Mouse (Mus musculus) kidney, postnatal 36 days (tissue): ENCODE results near the gene Trim2.

Experiments used
- DNase-seq, 2 experiments: peaks; one replicate each; pipeline ENCODE4 v3.0.0; 2021 to 2022; ENCODE audit warnings: mixed read lengths in 2 of 2

Gene Trim2

DNA sequence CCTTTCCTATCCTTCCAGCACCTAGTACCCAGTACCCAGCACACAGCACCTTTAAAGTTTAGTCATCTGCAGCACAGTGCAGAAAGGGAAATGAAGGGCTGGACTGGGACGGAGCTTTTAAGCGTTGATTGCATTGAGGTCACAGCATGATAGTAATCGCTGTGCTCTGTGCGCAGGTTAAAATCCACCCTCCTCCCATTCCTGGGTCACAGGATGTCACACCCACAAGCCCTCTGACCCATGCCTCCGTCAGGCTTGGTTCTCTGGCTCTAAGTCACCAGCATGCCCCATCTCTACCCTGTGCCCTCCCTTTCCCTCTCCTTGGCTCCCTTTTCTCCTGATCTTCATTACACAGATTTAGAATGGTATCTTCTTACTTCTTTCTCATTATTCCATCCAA, 20.4 kb downstream of the Trim2 start:
- DNase-seq, result no peak

DNA sequence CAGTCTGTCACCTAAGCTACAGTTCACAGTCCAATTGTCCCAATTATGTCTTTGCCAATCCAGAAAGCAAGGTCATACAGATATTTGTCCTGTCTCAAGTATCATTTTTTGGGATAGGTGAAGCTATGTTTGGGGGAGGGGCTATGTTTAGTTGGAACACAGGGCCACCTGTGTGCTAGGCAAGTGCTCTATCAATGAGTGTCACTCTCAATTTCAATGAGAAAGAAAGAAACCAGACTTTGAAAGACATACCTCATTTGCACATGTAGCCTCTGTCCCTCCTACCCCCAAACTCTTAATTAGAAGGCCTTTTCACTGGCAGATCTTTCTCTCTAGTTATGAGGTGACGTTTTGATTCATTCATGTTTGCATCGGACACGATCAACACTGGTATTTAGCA, 21.9 kb downstream of the Trim2 start:
- DNase-seq, result no peak

DNA sequence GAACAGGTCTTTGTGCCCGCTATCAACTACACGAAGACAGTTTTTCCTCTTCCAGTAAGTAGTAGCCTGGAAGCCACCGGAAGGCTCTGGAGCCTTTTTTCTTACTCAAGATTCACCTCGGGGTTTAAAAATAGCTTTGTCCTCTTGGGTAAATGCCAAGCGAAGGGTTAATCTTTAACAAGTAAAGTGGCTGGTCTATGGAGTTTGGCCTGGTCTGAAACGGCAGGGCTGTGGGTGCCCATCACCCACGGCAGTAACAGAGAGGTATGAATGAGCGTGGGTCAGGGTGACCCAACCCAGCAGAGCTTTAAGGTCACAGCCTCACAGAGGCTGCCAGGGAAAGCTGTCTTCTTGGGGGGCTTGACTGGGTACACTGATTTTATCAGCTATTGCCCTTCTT, 23.2 kb downstream of the Trim2 start:
- peak; percentile 77 to 93 for DNase-seq

DNA sequence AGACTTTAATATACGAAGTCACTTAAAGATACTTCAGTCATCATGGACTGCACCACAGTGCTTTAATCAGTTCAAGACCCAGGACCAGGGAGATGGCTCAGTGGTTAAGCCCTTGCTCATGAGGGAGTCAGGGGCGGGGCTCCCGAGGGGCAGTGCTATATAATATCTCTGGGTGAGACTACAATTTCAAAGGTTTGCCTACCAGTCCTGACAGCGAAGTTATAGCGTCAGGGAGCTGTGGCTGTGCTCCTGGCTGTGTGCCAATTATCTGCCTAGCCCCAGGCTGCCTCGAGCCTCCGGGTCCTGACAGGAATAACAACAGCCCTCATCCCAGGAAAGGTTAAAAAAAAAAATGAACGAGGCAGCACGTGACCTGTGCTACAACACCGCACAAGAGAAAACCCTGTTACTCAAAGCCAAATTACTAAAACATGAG, 24.7 kb downstream of the Trim2 start:
- peak; percentile 44 to 52 for DNase-seq

DNA sequence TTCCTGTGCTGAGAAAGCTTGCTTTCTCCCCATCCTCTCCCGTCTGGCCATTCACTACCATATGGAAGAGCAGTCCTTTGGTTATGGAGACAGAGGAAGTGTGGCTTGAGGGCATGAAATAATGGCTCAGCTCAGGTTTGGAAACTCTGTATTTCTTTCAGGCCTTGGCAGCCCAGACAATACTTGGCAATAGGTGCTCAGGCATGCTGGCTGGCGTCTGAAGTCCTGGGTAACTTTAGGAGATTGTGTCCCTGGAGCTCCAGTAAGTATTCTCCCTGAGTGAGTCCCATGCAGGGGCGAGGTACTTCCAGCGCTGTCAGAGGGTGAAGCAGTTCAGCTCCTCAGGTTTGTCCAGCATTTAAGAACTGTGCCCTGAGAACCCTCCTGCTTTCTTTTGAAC, 27.9 kb downstream of the Trim2 start:
- no peak for DNase-seq

DNA sequence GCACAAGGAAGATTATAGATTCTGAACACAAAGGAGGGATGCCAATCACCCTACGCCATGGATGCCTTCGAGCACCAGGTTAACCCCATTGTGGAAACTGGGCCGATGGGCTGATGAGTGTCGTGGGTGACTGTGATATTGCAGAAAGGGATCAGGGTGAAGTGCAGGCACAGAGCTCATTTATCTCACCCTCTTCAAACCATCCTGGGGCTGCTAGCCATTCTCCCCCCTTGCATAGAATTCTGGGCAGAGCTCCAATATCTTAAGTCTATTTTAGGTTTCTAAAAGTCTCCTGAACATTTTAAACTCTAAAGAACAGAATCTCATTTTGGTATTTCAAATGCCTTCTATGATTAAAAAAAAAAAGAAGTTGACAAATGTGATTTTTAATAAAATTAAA, 31.6 kb downstream of the Trim2 start:
- DNase-seq, result no peak

DNA sequence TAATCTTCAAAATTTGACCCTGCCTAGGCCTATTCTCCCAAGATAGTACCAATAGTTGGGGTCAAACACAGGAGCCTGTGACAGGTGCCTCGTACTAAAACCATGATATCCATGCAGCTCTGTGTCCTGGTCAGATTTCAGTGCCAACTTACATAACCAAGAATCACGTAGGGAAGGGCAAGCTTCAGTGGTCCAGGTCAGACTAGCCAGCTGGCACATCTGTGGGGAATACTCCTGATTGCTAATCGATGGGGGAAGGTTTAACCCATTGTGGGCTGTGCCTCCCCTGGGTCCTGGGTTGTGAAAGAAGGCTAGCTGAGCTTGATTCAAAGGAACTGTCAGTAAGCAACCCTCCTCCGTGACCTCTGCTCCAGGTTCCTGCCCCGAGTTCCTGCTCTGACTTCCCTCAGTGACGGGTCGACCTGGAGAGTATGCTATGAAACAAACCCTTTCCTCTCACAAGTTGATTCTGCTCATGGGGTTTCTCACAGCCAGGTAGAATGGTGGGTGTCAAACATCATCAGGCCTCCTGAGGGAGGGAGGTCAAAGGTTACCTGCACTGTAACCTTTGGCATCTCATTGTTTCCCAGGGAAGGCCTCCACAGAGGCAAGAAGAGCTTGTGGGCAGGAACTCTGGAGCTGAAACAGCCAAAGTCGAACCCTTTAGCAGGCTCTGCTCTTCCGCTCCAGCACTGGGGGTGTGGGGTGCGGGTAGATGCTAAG, 34.2 kb downstream of the Trim2 start:
- DNase-seq, result peak; percentile 56 to 68

DNA sequence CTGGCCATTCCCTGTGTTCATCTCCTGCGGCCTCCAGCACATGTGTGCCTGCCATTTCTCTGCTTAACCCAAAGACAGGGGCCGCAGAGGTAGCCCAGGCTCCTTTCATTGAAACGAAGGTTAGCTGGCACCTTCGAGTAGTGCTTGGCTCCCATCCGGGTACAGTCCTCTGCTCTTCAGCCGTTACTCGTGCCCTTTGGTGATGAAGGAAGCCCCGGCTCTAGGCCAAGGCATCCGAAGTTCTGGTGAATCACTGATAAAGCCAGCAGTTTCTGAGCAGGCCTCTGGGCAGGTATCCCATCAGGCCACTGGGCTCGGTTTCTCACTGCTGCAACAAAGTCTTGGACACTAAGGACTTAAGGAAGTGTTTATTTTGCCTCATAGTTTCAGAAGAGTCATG, 34.9 kb downstream of the Trim2 start:
- peak; percentile 51 to 52 for DNase-seq

DNA sequence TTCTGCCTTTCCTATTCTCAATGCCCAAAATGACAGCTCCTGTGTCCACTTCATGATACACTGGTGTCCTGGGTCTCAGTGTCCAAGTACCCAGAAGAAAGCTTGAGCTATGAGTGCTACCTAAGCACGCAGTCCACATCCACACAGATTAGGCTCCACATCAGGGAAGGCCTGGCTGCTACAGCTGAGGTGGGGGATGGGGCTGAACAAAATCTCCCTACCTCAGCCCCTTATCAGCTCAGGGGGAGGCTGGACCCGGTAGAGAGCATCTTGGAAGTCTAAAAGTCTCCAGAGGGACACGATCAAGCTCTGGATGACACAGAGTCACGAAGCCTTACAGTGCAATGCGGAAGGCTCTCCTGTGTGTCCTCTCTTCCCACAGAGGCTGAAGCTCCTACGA, 35.6 kb downstream of the Trim2 start:
- no peak for DNase-seq

DNA sequence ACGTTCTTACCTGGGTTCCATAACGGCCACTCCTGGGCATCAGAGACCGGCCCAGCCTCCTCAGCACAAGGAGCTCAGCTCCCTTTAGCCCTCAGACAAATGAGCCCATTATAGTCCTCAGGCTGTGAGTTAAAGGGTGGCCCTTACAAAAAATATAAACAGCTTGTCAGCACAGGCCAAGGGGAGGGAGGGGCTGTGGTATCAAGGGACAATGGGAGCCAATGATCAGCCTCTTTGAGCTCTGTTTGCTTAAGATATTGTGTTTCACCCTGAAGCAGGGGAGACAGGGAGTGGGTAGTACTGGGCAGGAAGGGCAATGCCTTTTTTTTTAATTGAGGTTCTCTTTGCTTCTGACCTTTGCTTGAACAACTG, 36.1 kb downstream of the Trim2 start:
- no peak for DNase-seq

DNA sequence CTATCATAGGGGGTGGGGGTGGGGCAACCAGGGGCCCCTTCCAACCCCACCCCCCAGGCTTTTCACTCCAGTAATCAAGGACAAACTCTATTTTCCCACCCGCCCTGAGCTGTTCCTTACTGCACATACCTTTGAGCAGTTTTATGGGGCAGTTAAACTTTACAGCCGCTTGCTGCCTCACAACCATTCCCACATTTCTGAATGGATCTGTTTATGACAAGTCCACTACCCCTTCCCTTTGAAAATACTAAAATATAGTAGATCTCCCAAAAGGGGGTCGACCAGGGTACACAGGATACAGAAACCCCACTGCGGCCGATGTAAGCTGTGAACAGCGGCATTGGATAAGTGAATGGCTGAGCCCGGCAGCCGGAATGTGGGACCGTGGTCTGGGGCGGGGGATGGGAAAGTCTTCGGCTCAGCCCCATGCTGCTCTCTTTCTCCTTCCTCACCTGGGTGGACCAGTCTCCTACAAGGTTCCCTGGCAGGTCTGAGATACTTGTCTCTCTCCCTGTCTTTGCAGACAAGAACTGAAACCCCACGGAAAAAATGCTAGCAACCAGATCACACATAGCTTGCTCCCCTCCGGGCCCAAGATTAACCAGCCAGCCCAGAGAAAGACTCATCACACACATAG, 36.6 kb downstream of the Trim2 start:
- DNase-seq, result peak; percentile 37 to 44

DNA sequence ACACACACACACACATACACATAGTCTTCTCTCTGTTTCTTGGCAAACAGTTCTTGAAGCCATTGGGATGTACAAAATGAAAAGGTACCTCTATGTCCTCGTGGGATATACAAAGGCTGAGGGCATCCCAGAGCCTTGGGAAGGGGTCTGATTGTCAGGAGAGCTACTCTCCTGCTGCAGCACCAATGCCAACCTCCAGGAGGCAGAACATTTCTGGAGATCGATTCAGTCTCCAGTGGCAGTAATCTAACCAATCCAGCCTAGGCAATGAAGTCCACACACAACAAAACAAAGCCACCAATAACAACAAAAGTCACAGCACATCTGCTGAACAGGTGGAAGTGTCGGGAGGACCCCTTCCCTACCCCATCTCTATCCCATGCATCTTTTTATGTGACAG, 38.2 kb downstream of the Trim2 start:
- peak in 1 of 2 experiments; percentile 72 for DNase-seq

DNA sequence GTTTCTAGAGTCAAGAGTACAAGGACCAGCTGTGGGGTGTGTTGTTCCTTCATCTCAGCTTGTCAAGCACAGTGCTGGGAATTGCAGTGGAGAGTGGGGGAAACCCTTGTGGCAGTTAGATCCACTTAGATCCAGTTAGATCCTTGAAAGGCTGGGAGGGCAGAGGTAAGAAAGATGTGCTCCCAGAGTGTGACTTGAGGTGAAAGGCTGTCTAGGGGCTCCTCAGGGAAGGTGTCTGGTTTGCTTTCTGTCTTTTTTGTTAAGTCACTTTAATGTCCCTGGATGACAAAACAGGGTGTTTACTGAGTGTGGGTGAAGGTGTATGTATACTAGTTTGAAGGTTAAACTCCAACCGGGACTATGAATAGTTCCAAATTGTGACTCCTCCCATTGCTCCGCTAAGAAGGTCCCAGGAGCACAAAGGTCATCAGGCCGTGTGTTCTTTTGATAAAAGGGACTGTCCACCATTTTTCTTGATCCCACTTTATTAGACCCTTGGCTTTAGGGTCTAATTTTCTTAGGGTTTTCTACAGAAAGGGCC, 40.2 kb downstream of the Trim2 start:
- DNase-seq, result no peak

DNA sequence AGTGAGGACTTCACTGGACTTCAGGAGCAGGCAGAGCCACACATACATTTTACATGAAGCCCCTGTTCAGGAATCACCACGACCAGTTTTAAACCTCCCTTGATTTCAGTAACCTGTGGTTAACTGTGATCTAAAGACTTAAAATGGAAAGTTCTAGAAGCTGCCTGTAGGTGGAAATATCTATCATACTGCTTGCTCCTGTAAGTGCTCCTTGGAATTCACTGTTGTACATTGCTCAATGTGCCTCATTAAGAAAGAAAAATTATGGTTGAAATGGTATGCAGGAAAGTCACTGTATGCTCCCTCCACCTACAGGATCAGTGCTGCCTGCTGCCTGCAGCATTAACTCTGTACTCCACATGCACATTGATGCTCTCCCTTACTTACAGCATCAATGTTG, 41.6 kb downstream of the Trim2 start:
- DNase-seq, result no peak

DNA sequence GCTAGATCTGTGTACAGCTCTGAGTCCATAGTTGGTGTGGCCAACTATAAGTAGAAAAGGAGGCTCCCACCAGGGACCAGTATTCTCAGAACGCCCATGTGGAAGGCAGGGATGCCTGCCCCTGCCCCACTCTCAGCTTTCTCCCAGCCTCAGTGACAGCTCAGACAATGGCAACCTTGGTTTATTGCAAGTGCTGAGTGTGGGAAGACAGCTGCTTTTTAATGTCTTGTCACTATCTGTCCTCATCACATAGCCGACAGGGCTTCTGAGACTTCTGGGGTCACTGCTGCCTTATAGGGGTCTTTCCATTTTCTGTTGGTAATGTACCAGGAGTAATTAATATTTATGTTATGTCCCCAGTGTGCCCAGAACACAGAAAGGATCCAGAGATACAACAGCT, 42.3 kb downstream of the Trim2 start:
- no peak for DNase-seq

DNA sequence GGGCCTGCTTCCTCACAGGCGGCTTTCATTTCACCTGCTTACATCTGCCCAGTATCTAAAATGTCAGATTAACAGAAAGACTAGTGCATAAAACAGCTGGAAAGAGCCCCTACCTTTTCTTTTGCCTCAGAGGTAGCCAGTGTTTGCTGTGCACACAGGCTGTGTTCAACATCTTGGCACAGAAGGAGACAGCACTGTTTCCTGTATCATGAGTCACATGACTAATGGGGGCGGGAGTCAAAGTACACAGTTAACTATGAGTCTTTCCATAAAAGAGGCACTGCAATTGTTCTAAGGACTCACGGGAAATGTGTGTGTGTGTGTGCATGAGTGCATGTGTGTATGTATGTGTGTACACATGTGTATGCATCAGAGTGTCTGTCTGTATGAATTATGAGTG, 43.9 kb downstream of the Trim2 start:
- DNase-seq, result peak; percentile 57 to 68

DNA sequence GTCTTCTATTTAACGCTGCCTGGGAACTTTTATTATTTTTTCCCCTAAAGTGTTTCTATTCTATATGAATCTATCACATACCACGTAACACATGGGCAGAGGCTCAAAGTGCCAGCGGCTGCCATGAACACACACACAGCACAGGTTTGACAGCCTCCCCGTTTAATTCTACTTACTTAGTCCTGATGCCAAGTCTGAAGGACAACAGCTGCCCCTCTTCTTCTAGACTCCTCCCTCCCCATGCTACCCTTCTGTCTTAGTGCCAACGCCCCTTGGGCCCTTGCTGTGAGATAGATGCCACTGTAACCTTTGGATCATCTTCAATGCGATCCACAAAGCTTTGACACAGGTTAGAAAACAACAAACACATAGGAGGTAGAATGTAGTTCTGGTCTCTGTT, 44.8 kb downstream of the Trim2 start:
- no peak for DNase-seq

DNA sequence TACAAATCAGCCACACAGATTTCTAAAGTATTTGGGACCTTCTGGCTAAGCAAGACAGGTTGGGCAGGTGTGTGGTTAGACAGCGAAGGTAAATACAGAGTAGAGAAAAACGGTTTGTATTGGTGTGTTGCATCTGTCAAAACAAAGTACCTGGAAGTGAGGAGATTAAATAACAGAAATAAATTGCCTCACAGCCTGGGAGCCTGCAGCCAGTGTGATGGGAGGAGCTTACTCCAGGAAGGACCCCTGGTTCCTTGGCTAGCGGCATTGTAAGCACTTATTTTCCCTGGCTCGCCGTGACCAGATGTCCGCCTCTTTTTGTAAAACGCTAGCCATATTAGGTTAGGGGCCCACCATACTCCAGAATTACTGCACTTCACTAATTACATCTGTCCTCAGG, 45.8 kb downstream of the Trim2 start:
- DNase-seq, result no peak

DNA sequence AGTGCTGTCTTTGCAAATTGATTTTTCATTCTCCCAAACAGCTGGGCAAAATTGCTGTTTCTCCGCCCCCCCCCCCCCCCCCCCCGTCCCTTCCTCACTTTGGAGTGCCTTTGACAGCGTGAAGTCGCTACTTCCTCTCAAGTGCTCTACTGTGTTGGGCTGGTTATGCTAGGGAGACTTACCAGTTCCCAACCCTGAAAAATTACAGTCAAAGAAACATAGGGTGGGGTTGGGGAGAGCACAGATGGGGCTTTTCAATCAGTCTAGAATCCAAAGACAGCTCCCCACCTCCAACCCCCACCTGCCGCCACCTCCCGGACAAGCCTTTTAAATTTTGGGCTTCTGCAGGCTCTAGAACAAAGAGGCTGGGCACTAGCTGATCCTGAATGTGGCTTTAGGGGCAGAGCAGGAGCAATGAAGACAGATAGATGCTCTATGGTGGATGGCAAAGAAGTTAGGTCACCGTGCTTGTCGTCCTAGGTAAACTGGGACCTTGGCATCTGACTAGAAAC, 46.6 kb downstream of the Trim2 start:
- DNase-seq, result peak in 1 of 2 experiments; percentile 37

DNA sequence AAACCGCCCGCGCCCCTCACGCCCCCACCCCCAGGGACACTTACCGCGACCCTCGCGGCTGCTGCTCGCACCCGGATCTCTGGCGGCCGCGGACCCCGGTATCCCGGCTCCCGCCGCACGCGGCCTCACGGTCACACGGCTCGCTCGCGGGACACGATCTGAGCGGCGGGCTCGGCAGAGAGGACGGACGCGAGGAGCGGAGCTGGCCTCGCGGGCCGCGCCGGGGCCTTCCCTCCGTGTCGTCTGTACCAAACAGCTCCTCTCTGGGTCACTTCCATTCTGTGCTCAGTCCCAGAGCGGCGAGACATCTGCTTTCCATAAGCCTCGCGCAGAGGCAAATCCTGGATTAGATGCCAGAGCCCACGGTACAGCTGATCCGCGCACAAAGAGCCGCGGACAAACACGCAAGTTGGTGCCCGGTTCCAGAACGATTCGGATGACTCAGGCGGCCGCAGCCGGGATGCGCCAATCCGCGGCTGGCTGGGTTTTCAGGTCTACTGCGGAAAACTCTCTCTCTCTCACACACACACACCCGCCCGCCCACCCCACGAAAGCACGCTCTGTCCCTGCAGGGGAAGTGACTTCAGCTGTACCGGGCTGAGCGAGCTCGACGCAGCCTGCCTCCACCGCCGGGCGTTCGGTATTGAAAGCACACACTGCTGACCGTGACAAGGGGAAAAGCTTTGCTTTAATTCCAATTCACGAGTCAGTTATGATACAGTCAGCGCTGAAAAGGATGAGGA, 47.2 kb downstream of the Trim2 start:
- peak; percentile 71 to 79 for DNase-seq

DNA sequence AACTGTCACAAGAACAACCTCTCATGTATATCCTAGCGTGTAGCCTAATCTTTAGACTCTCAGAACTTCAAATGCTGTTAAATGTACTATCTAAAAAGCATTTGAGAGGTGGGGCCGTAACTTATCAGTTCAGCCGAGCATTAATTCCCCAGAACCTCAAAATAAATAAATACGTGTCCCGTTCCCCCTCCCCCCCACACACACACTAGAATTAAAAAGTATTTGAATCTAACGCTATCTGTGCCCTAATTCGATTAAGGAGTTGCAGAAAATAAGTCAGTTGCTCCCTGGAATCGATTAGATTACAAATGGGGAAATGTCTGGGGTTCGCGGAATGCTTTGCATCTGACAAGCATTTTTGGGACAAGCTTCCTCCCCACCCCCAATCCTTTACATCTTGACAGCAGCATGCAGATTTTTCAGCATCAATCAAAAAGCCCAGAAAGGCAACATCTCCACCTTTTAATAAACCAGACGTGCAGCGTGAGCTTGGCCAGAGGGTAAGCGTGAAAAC, 48.1 kb downstream of the Trim2 start:
- no peak for DNase-seq

DNA sequence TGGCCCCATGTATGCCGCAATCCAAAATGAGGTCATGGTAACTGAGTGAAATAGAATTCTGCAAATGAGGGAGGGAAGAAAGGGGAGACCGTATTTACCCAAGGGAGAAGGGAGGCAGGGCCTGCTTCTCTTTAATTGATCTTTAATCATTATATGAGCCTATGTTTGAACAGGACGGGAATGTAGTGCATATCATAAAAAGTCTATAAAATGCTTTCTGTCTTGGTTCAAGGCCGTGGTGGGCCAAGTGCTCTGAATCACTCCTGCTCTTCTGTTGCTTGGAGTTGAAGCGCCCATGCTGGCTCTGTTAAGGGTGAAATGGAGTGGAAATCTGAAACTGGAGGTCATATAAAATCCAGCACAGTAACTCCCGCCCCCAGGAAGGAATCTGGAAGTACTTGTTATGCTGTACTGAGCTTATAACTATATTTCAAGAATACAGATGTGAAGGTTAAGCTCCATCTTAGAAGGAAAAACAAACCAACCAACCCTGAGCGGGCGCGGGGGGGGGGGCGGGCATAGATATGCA, 48.6 kb downstream of the Trim2 start:
- peak in 1 of 2 experiments; percentile 29 for DNase-seq

DNA sequence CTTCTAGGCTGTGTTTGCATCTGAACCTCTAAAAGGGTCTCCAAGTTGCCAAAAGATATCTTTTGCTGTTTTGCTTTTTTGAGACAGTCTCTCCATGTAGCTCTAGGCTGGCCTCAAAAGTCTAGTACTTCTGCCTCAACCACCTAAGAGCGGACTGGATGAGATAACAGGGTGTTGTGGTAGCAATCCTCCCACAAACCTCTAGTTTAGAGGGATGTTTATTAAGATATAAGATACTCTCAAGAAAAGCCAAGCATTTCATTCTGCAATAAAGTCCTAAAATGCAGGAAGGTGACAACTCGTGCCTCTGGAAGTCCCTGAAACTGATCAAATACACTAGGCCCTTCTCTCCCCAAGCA, 52.2 kb downstream of the Trim2 start:
- no peak for DNase-seq
